Mouse (Mus musculus) C2C12 (cell line): Measurements from ENCODE around the gene Caskin2. TPM values are rescaled to one million over a fixed set of nuclear protein-coding genes. Genes with fewer than 3 reads are reported as not detected.

Source experiments
- H3K27me3 ChIP-seq: one replicate; pipeline ENCODE4 v1.6.1; 2011; ENCODE audit not compliant: control insufficient read depth, insufficient read depth, insufficient read length
- H3K36me3 ChIP-seq: one replicate; pipeline ENCODE4 v1.6.1; 2011; ENCODE audit not compliant: control insufficient read depth, insufficient read depth
- H3K4me3 ChIP-seq: one replicate; pipeline ENCODE4 v1.5.1; 2011; ENCODE audit warnings: mild to moderate bottlenecking, control low read depth; ENCODE audit not compliant: poor library complexity, insufficient read depth, severe bottlenecking
- H3K79me2 ChIP-seq: one replicate; pipeline ENCODE4 v1.6.1; 2011; ENCODE audit not compliant: control insufficient read depth, insufficient read depth
- H3K79me3 ChIP-seq: one replicate; pipeline ENCODE4 v1.6.1; 2011; ENCODE audit warnings: low read depth, control low read depth
- H3ac ChIP-seq: one replicate; pipeline ENCODE3; 2011; ENCODE audit warnings: low read depth; ENCODE audit not compliant: control insufficient read depth, insufficient read length
- CEBPB ChIP-seq: IDR thresholded peaks from one replicate; pipeline ENCODE4 v1.6.1; 2011; ENCODE audit warnings: low read depth, mild to moderate bottlenecking, control low read depth, moderate library complexity
- CTCF ChIP-seq: IDR thresholded peaks from one replicate; pipeline ENCODE4 v1.5.1; 2011; ENCODE audit not compliant: control insufficient read depth, insufficient read depth, insufficient read length
- FOSL1 ChIP-seq: IDR thresholded peaks from one replicate; pipeline ENCODE4 v1.8.0; 2011; ENCODE audit warnings: mild to moderate bottlenecking, low read length; ENCODE audit not compliant: poor library complexity, insufficient read depth, severe bottlenecking
- MAX ChIP-seq: IDR thresholded peaks from one replicate; pipeline ENCODE4 v1.6.1; 2011; ENCODE audit warnings: mild to moderate bottlenecking, control low read depth
- MYOD1 ChIP-seq: IDR thresholded peaks from one replicate; pipeline ENCODE4 v1.6.1; 2011; ENCODE audit warnings: low read depth; ENCODE audit not compliant: control insufficient read depth, insufficient read length
- MYOG ChIP-seq: IDR thresholded peaks from one replicate; pipeline ENCODE4 v1.6.1; 2011; ENCODE audit not compliant: control insufficient read depth, insufficient read length; ENCODE audit errors: extremely low read depth
- USF1 ChIP-seq: IDR thresholded peaks from one replicate; pipeline ENCODE4 v1.6.1; 2011; ENCODE audit warnings: low read depth, mild to moderate bottlenecking, control low read depth, moderate library complexity
- microRNA-seq: library from miRNA; unstranded; fragments of <30 nt; microRNA quantifications from one replicate; pipeline ENCODE4, GENCODE M21; 2019; ENCODE audit warnings: borderline microRNAs expressed
- polyA plus RNA-seq: library from polyadenylated mRNA; unstranded; fragments of >200 nt; fragmentation: generic; extraction: Trizol; gene quantifications from one replicate; pipeline ENCODE4 v1.2.1, GENCODE M21; 2012; ENCODE audit warnings: missing spikeins

Gene Caskin2
- polyA plus RNA-seq, 1 experiment = 7.3 TPM

DNA sequence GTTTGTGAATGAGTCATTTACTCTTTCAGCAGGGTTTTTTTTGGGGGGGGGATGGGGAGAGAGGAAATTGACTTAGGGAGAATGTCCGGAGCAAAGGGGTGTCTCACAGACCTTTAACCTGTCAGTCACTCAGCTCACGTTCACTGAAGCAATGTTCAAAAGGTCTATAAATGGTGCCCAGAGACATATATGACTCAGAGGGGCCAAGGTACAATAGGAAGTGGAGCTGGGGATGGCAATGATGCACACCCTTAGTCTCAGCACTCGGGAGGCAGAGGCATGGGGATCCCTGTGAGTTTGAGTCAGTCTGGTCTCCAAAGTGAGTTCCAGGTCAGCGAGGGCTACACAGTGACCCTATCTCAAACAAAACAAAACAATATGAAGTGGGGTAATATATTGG lies 60.0 kb downstream of the Caskin2 start:
- no peaks in the 10 kb centered on the region for H3K27me3 ChIP-seq
- H3K79me2 ChIP-seq = no peaks in the 10 kb centered on the region
- H3K36me3 ChIP-seq = no peaks in the 10 kb centered on the region
- no peak overlapping the region for H3K4me3 ChIP-seq
- TF ChIP-seq CEBPB = no peak
- TF ChIP-seq MAX = no peak
- no peak for TF ChIP-seq USF1
- no peak for TF ChIP-seq MYOG
- TF ChIP-seq CTCF = no peak
- H3ac ChIP-seq = no peak overlapping the region
- H3K79me3 ChIP-seq = no peaks in the 10 kb centered on the region

DNA sequence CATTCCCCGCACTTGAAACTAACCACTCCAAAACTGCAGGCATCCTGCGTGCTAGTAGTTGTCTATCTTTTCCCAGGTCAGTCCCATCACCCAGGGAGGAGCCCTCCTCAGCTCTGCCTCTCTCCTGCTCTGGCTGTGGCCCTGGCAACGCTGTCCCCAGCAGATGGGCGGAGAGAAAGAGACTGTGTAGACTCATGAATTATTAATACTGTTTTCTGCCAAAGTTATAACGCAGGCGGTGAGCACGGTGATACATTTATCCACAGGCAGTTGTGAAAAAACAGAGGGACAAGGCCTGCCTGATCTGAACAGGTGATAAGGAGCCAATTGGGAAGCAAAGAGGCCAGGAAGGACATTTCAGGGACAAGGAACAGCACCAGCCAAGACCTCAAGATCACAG lies 60.8 kb downstream of the Caskin2 start:
- no peak for TF ChIP-seq USF1
- TF ChIP-seq MYOD1 = no peak
- H3K36me3 ChIP-seq = no peaks in the 10 kb centered on the region
- no peaks in the 10 kb centered on the region for H3K79me2 ChIP-seq
- H3K4me3 ChIP-seq = no peak overlapping the region
- no peak overlapping the region for H3ac ChIP-seq
- no peaks in the 10 kb centered on the region for H3K27me3 ChIP-seq
- no peaks in the 10 kb centered on the region for H3K79me3 ChIP-seq

DNA sequence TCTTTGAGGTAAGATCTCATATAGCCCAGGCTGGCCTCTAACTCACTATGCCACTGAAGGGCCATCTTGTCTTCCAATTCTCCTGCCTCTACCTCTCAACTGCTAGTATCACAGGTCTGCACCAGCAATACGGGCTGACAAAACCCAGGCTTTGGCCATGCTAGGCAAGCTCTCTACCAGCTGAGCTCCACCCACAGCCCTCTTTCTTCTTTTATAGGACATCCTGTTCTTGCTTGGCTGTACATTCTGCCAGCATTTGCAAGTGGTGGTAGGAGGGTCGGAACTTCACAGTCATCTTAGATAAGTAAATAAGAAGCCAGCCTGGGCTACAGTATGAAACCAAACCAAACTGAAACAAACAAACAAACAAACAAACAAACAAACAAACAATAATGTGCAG lies 61.7 kb downstream of the Caskin2 start:
- H3K4me3 ChIP-seq = no peak overlapping the region
- no peaks in the 10 kb centered on the region for H3K79me2 ChIP-seq
- no peak overlapping the region for H3ac ChIP-seq
- H3K36me3 ChIP-seq = no peaks in the 10 kb centered on the region
- TF ChIP-seq MYOD1 (no peak), CTCF (no peak), MAX (no peak), FOSL1 (no peak), CEBPB (no peak), USF1 (no peak)
- no peaks in the 10 kb centered on the region for H3K27me3 ChIP-seq
- H3K79me3 ChIP-seq = no peaks in the 10 kb centered on the region

DNA sequence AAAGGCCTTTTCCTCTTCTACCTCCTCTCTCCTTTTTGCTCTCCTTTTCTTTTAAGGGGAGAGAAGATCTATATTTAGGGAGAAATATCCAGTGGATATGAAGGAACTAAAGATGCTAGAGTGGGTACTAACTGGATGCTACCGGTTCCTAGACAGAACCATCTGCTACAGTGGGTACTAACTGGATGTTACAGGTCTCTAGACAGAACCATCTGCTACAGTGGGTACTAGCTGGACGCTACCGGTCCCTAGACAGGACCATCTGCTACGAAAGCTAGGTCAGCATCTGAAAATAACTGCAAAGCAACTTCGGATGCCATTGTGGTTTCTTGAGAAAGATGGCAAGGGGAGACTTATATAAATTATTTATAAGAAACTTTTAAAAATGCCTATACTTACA lies 63.6 kb downstream of the Caskin2 start:
- Histone ChIP-seq H3K27me3 (no peaks in the 10 kb centered on the region), H3K79me2 (no peaks in the 10 kb centered on the region), H3ac (no peak overlapping the region), H3K79me3 (no peaks in the 10 kb centered on the region), H3K36me3 (no peaks in the 10 kb centered on the region), H3K4me3 (no peak overlapping the region)
- no peak for TF ChIP-seq CTCF
- TF ChIP-seq USF1 = no peak
- no peak for TF ChIP-seq MAX
- TF ChIP-seq FOSL1 = no peak
- TF ChIP-seq CEBPB = no peak
- no peak for TF ChIP-seq MYOG
- no peak for TF ChIP-seq MYOD1

Small RNA genes within 50 kb of the gene (microRNA-seq; reads per million reads assigned to microRNA genes)
- 0.24 reads per million for gene Mir5621

Other genes starting within 250 kb of the Caskin2 start
- 110 TPM for gene Nup85, start 249.2 kb downstream of the Caskin2 start, polyA plus RNA-seq
- gene Mrps7, start 209.7 kb downstream of the Caskin2 start, polyA plus RNA-seq = 79.7 TPM
- gene Gga3, start 209.6 kb downstream of the Caskin2 start, polyA plus RNA-seq = 16.0 TPM
- gene Mif4gd, start 200.7 kb downstream of the Caskin2 start, polyA plus RNA-seq = 13.4 TPM
- gene Slc25a19, start 185.3 kb downstream of the Caskin2 start, polyA plus RNA-seq = 13.7 TPM
- gene Grb2, start 105.0 kb downstream of the Caskin2 start, polyA plus RNA-seq = 45.0 TPM
- gene Tmem94, start 48.2 kb downstream of the Caskin2 start, polyA plus RNA-seq = 14.3 TPM
- gene Tsen54, start 1.1 kb upstream of the Caskin2 start, polyA plus RNA-seq = 18.5 TPM
- gene Llgl2, start 10.4 kb upstream of the Caskin2 start, polyA plus RNA-seq = 0.51 TPM
- gene Myo15b, start 44.8 kb upstream of the Caskin2 start, polyA plus RNA-seq = not detected
- 0.53 TPM for gene Smim5, start 86.3 kb upstream of the Caskin2 start, polyA plus RNA-seq
- gene Smim6, start 98.4 kb upstream of the Caskin2 start, polyA plus RNA-seq = 0.28 TPM
- 77.6 TPM for gene Sap30bp, start 119.6 kb upstream of the Caskin2 start, polyA plus RNA-seq
- 7.6 TPM for gene Recql5, start 119.8 kb upstream of the Caskin2 start, polyA plus RNA-seq
- 0.49 TPM for gene Itgb4, start 161.1 kb upstream of the Caskin2 start, polyA plus RNA-seq
- 150 TPM for gene Galk1, start 199.1 kb upstream of the Caskin2 start, polyA plus RNA-seq
- 633 TPM for gene H3f3b, start 214.3 kb upstream of the Caskin2 start, polyA plus RNA-seq
- gene Unk, start 216.7 kb upstream of the Caskin2 start, polyA plus RNA-seq = 14.5 TPM